Mouse (Mus musculus): ENCODE measurements at regions not wholly inside any gene's neighbourhood (a gene's known extent, or its start where the extent isn't known, plus 50 kb on each side); places are given as distances from the start of the nearest gene placed in this dataset.
A peak's percentile ranks its signal among the peaks of the same experiment; 100 is the strongest.
"Not testable (repeated sequence)": the region's sequence is repeated elsewhere in the genome, so short reads cannot be mapped to it uniquely, and the experiment has no call there.

GRCm38 (mm10) chr4:105844675-105845466 lies 55.2 kb downstream of the Gm12728 start:
- ATAC-seq (replicated peaks; ENCODE audit: low read depth, poor library complexity, severe bottlenecking): no peak

GRCm38 (mm10) chr4:105845998-105846989 lies 56.6 kb downstream of the Gm12728 start:
- not testable (repeated sequence) for ATAC-seq (replicated peaks; ENCODE audit: low read depth, poor library complexity, severe bottlenecking)

GRCm38 (mm10) chr4:105853086-105853485 lies 63.4 kb downstream of the Gm12728 start:
- no peak for ATAC-seq (replicated peaks; ENCODE audit: low read depth, poor library complexity, severe bottlenecking)

- no peak for ATAC-seq (replicated peaks; ENCODE audit: low read depth, poor library complexity, severe bottlenecking)
These were observed 69.6 kb downstream of the Gm12728 start for GRCm38 (mm10) chr4:105859052-105859864.

- ATAC-seq (replicated peaks; ENCODE audit: low read depth, poor library complexity, severe bottlenecking): no peak
These were observed 71.4 kb downstream of the Gm12728 start for GRCm38 (mm10) chr4:105860930-105861653.

- no peak for ATAC-seq (replicated peaks; ENCODE audit: low read depth, poor library complexity, severe bottlenecking)
These were observed 72.0 kb downstream of the Gm12728 start for GRCm38 (mm10) chr4:105861654-105862037.

- ATAC-seq (replicated peaks; ENCODE audit: low read depth, poor library complexity, severe bottlenecking): no peak
These were observed 80.8 kb downstream of the Gm12728 start for GRCm38 (mm10) chr4:105870512-105870911.

- no peak for ATAC-seq (replicated peaks; ENCODE audit: low read depth, poor library complexity, severe bottlenecking)
These were observed 87.6 kb downstream of the Gm12728 start for GRCm38 (mm10) chr4:105877246-105877645.

GRCm38 (mm10) chr4:105879891-105880290 lies 90.2 kb downstream of the Gm12728 start:
- ATAC-seq (replicated peaks; ENCODE audit: low read depth, poor library complexity, severe bottlenecking): no peak

GRCm38 (mm10) chr4:105884791-105885190 lies 95.1 kb downstream of the Gm12728 start:
- ATAC-seq (replicated peaks; ENCODE audit: low read depth, poor library complexity, severe bottlenecking): no peak

- ATAC-seq (replicated peaks; ENCODE audit: low read depth, poor library complexity, severe bottlenecking): no peak
These were observed 101.8 kb downstream of the Gm12728 start for GRCm38 (mm10) chr4:105891438-105891837.

- no peak for ATAC-seq (replicated peaks; ENCODE audit: low read depth, poor library complexity, severe bottlenecking)
These were observed 102.4 kb downstream of the Gm12728 start for GRCm38 (mm10) chr4:105892065-105892464.

- no peak for ATAC-seq (replicated peaks; ENCODE audit: low read depth, poor library complexity, severe bottlenecking)
These were observed 105.4 kb downstream of the Gm12728 start for GRCm38 (mm10) chr4:105895116-105895515.

- ATAC-seq (replicated peaks; ENCODE audit: low read depth, poor library complexity, severe bottlenecking): no peak
These were observed 108.6 kb downstream of the Gm12728 start for GRCm38 (mm10) chr4:105898054-105898847.

- no peak for ATAC-seq (replicated peaks; ENCODE audit: low read depth, poor library complexity, severe bottlenecking)
These were observed 115.2 kb downstream of the Gm12728 start for GRCm38 (mm10) chr4:105904896-105905295.

- no peak for ATAC-seq (replicated peaks; ENCODE audit: low read depth, poor library complexity, severe bottlenecking)
These were observed 116.7 kb downstream of the Gm12728 start for GRCm38 (mm10) chr4:105906411-105906810.

- no peak for ATAC-seq (replicated peaks; ENCODE audit: low read depth, poor library complexity, severe bottlenecking)
These were observed 117.9 kb downstream of the Gm12728 start for GRCm38 (mm10) chr4:105907611-105908010.

- no peak for ATAC-seq (replicated peaks; ENCODE audit: low read depth, poor library complexity, severe bottlenecking)
These were observed 118.6 kb downstream of the Gm12728 start for GRCm38 (mm10) chr4:105908281-105908680.

- ATAC-seq (replicated peaks; ENCODE audit: low read depth, poor library complexity, severe bottlenecking): peak; percentile 86
These were observed 119.6 kb downstream of the Gm12728 start for GRCm38 (mm10) chr4:105909272-105909671.

All from common myeloid progenitor, adult 5-6 weeks (primary cell).